In genomic region chr10:84886221-84886627, GRCm38 (mm10) we compare ENCODE assay signal across 8 mouse cellular contexts. TPM values are rescaled to one million over a fixed set of nuclear protein-coding genes. Genes with fewer than 3 reads are reported as not detected.
DNase-seq lines count a peak whose midpoint lies in the region; ATAC-seq and TF ChIP-seq lines count a peak whose summit lies in the region.

No protein-coding gene starts in this region.

- intact Hi-C loops in gastrocnemius, adult 2 months (cut with DNase I), result no loop called here
- intact Hi-C loops in left cerebral cortex, postnatal 4 days (cut with DNase I), result no loop called here

- WGBS in intestine, embryonic 16.5 days, result 16% methylated on average over 6 of the region's 6 CpGs
- WGBS in liver, embryonic 13.5 days (ENCODE audit: insufficient replicate concordance), result 21% methylated on average over 6 of the region's 6 CpGs
- WGBS in stomach, embryonic 15.5 days, result 13% methylated on average over 6 of the region's 6 CpGs

- no peak overlapping the region for H3K4me3 ChIP-seq in gastrocnemius, adult 2 months
- peak overlapping the region; percentile 25 for H3K4me3 ChIP-seq in intestine, embryonic 16.5 days (ENCODE audit: low read length)
- H3K4me3 ChIP-seq in liver, embryonic 13.5 days (replicated peaks), result no peak overlapping the region
- H3K4me3 ChIP-seq in stomach, embryonic 15.5 days (replicated peaks), result peak overlapping the region; percentile 16; the same call in 1 of the 2 replicates

- ATAC-seq in intestine, embryonic 16.5 days, result peak; percentile 88
- ATAC-seq in liver, embryonic 13.5 days (ENCODE audit: low read depth), result peak; percentile 78
- peak; percentile 79 for ATAC-seq in stomach, embryonic 15.5 days (ENCODE audit: insufficient read depth, low FRiP score, low read depth)

- no peak overlapping the region for H3K9ac ChIP-seq in intestine, embryonic 16.5 days (ENCODE audit: low read depth, low read length)
- H3K9ac ChIP-seq in liver, embryonic 13.5 days, result no peak overlapping the region
- no peak overlapping the region for H3K9ac ChIP-seq in stomach, embryonic 15.5 days

- H3K36me3 ChIP-seq in intestine, embryonic 16.5 days (ENCODE audit: control insufficient read depth, insufficient read depth, low read length), result no peaks in the 10 kb centered on the region
- no peaks in the 10 kb centered on the region for H3K36me3 ChIP-seq in liver, embryonic 13.5 days
- H3K36me3 ChIP-seq in stomach, embryonic 15.5 days, result no peaks in the 10 kb centered on the region

- no peaks in the 10 kb centered on the region for H3K9me3 ChIP-seq in intestine, embryonic 16.5 days (ENCODE audit: control insufficient read depth, low read length)
- H3K9me3 ChIP-seq in liver, embryonic 13.5 days (replicated peaks), result no peaks in the 10 kb centered on the region
- no peaks in the 10 kb centered on the region for H3K9me3 ChIP-seq in stomach, embryonic 15.5 days

- H3K4me2 ChIP-seq in intestine, embryonic 16.5 days (ENCODE audit: low read depth, low read length), result peak overlapping the region; percentile 44
- peak overlapping the region; percentile 14; the same call in 1 of the 2 replicates for H3K4me2 ChIP-seq in liver, embryonic 13.5 days
- H3K4me2 ChIP-seq in stomach, embryonic 15.5 days, result peak overlapping the region; percentile 44

- H3K4me1 ChIP-seq in intestine, embryonic 16.5 days (ENCODE audit: control insufficient read depth, insufficient read depth, low read length), result peaks cover 6% of the 10 kb centered on the region; the same call in 1 of the 2 replicates
- peaks cover 14% of the 10 kb centered on the region; the same call in 1 of the 2 replicates for H3K4me1 ChIP-seq in liver, embryonic 13.5 days (replicated peaks)
- H3K4me1 ChIP-seq in stomach, embryonic 15.5 days, result 0 out of 2 replicates have a peak, but pooled peaks cover 7% of the 10 kb centered on the region

- H3K27ac ChIP-seq in gastrocnemius, adult 2 months, result peak overlapping the region; percentile 88
- peak overlapping the region; percentile 17; the same call in 1 of the 2 replicates for H3K27ac ChIP-seq in intestine, embryonic 16.5 days (ENCODE audit: low read length)
- no peak overlapping the region for H3K27ac ChIP-seq in liver, embryonic 13.5 days
- H3K27ac ChIP-seq in stomach, embryonic 15.5 days, result peak overlapping the region; percentile 49; the same call in 1 of the 2 replicates

- TF ChIP-seq CTCF in gastrocnemius, adult 2 months (IDR thresholded peaks at IDR 0.05), result no peak

- no peak for DNase-seq in gastrocnemius, adult 2 months
- no peak for DNase-seq in gastrocnemius, postnatal 10 days
- DNase-seq in liver, embryonic 13.5 days, result no peak
- DNase-seq in left cerebral cortex, adult 9 months (ENCODE audit: low spot score in 2 of 2), result no peak
- DNase-seq in left cerebral cortex, postnatal 4 days, result no peak
- no peak for DNase-seq in testis, postnatal 14 days (ENCODE audit: low spot score)

- no peaks in the 10 kb centered on the region for H3K27me3 ChIP-seq in intestine, embryonic 16.5 days (replicated peaks; ENCODE audit: control insufficient read depth, insufficient read depth, low read length)
- H3K27me3 ChIP-seq in liver, embryonic 13.5 days, result no peaks in the 10 kb centered on the region
- H3K27me3 ChIP-seq in stomach, embryonic 15.5 days (replicated peaks), result no peaks in the 10 kb centered on the region

RNA-seq across cellular contexts. Expression of gene Ric8b, which starts 31.2 kb away (rescaled TPM):
- total RNA-seq in gastrocnemius, adult 2 months (2021), result 10 to 100 TPM; 35.5 to 54.4 TPM
- total RNA-seq in gastrocnemius, postnatal 10 days (2021), result 10 to 100 TPM; 42.0 to 48.3 TPM
- polyA plus RNA-seq in intestine, embryonic 16.5 days (2015; fragmentation: Nextera tagmentation; extraction: Ambion mirVana), result 14.1 and 15.5 TPM in 2 replicates
- polyA plus RNA-seq in liver, embryonic 13.5 days (2015; fragmentation: Nextera tagmentation; extraction: Ambion mirVana), result 3.9 and 4.4 TPM in 2 replicates
- 19.2 TPM in 2 replicates for polyA plus RNA-seq in stomach, embryonic 15.5 days (2015; fragmentation: Nextera tagmentation; extraction: Ambion mirVana)
- total RNA-seq in left cerebral cortex, postnatal 4 days (2021), result 10 to 100 TPM; 47.9 to 49.0 TPM

Comparison
In these comparisons a context has a peak if more than half of its experiments do, and no peak if none do; other contexts are left out.
1. H3K4me3 ChIP-seq: peak in intestine, embryonic 16.5 days (single experiment) and stomach, embryonic 15.5 days (single experiment); none in gastrocnemius, adult 2 months (single experiment) and liver, embryonic 13.5 days (single experiment).
2. Peak in every context shown above with its lines, with median percentiles within 50 percentile points of each other: ATAC-seq and H3K4me2 ChIP-seq.